Mouse (Mus musculus): ENCODE measurements around the gene Mydgf.
A peak's percentile ranks its signal among the peaks of the same experiment; 100 is the strongest.

- TF ChIP-seq CTCF (IDR thresholded peaks at IDR 0.05; ENCODE audit: borderline replicate concordance, insufficient read depth, low read length) (no peak), POLR2A (IDR thresholded peaks at IDR 0.05; ENCODE audit: low read depth, low read length) (peak; percentile 49)
Observed at GRCm38 (mm10) chr17:56182975-56183657, 604 bp downstream of the Mydgf start.

Data from embryonic fibroblast, embryonic 13.5 days (primary cell).